Mouse (Mus musculus): ENCODE results near the gene Skp1a.

- TF ChIP-seq CTCF (IDR thresholded peaks at IDR 0.05; ENCODE audit: low read depth, low read length), result no peak
- TF ChIP-seq GATA1 (IDR thresholded peaks at IDR 0.05; ENCODE audit: borderline replicate concordance, low read length), result no peak
Observed at GRCm38 (mm10) chr11:52277433-52278150, 45.8 kb downstream of the Skp1a start.
